Mouse (Mus musculus) midbrain, embryonic 15.5 days (tissue): ENCODE results near the gene Hdac7. TPM values are rescaled to one million over a fixed set of nuclear protein-coding genes. Genes with fewer than 3 reads are reported as not detected.

Experiments used
- ATAC-seq: fragments of 200-750 bp; cut with Nextera tagmentation; replicated peaks from 2 replicates; pipeline ENCODE4 v1.8.0; 2017; ENCODE audit warnings: moderate TSS enrichment
- H3K27ac ChIP-seq: fragments of 300-500 bp; sonication (generic); 2 replicates; pipeline ENCODE4 v1.5.1; 2015; ENCODE audit warnings: mild to moderate bottlenecking, inconsistent platforms
- H3K27me3 ChIP-seq: fragments of 300-500 bp; sonication (generic); replicated peaks from 2 replicates; pipeline ENCODE4 v1.6.1; 2015; ENCODE audit warnings: inconsistent platforms
- H3K36me3 ChIP-seq: fragments of 300-500 bp; sonication (generic); replicated peaks from 2 replicates; pipeline ENCODE4 v1.6.1; 2015; ENCODE audit warnings: inconsistent platforms
- H3K4me1 ChIP-seq: fragments of 300-500 bp; sonication (generic); 2 replicates; pipeline ENCODE4 v1.6.1; 2015; ENCODE audit warnings: inconsistent platforms
- H3K4me2 ChIP-seq: fragments of 300-500 bp; sonication (generic); 2 replicates; pipeline ENCODE4 v1.6.1; 2015; ENCODE audit warnings: inconsistent platforms, mild to moderate bottlenecking, moderate library complexity
- H3K4me3 ChIP-seq: fragments of 300-500 bp; sonication (generic); 2 replicates; pipeline ENCODE4 v1.5.1; 2015; ENCODE audit warnings: mild to moderate bottlenecking, inconsistent platforms
- H3K9ac ChIP-seq: fragments of 300-500 bp; sonication (generic); 2 replicates; pipeline ENCODE4 v1.6.1; 2015; ENCODE audit warnings: mild to moderate bottlenecking, inconsistent platforms
- H3K9me3 ChIP-seq: fragments of 300-500 bp; sonication (generic); 2 replicates; pipeline ENCODE4 v1.6.1; 2016; ENCODE audit warnings: inconsistent platforms
- WGBS: fragments of 180-500 bp; shearing (Covaris S2); methylation state at CpG from one replicate; pipeline ENCODE4 v1.1.7; 2015; ENCODE audit warnings: mixed read lengths; 5-methylcytosine and 5-hydroxymethylcytosine counted together
- polyA plus RNA-seq: library from polyadenylated mRNA; unstranded; fragments of >200 nt; fragmentation: Nextera tagmentation; extraction: Ambion mirVana; gene quantifications from 2 replicates; pipeline ENCODE4 v1.2.1, GENCODE M21; 2015

The Hdac7 gene
- polyA plus RNA-seq, 1 experiment from 2014 or later: 34.5 TPM

GRCm38 (mm10) chr15:97851011-97851410 lies 6.7 kb upstream of the Hdac7 start:
- Histone ChIP-seq H3K27me3 (no peaks in the 10 kb centered on the region), H3K4me1 (peaks cover 6% of the 10 kb centered on the region; the same call in 1 of the 2 replicates), H3K36me3 (no peaks in the 10 kb centered on the region), H3K27ac (no peak overlapping the region), H3K4me2 (no peak overlapping the region), H3K9me3 (no peaks in the 10 kb centered on the region), H3K9ac (no peak overlapping the region), H3K4me3 (no peak overlapping the region)
- ATAC-seq: no peak
- 88% methylated on average over 5 of the region's 5 CpGs for WGBS

GRCm38 (mm10) chr15:97850441-97850840 lies 6.1 kb upstream of the Hdac7 start:
- WGBS: 20% methylated on average over 2 of the region's 2 CpGs
- no peak for ATAC-seq

GRCm38 (mm10) chr15:97849116-97849911 lies 5.0 kb upstream of the Hdac7 start:
- Histone ChIP-seq H3K9me3 (no peaks in the 10 kb centered on the region), H3K4me2 (peak overlapping the region; percentile 78), H3K4me1 (peaks cover 6% of the 10 kb centered on the region; the same call in 1 of the 2 replicates), H3K36me3 (no peaks in the 10 kb centered on the region), H3K4me3 (peak overlapping the region; percentile 36), H3K27me3 (no peaks in the 10 kb centered on the region), H3K9ac (peak overlapping the region; percentile 35), H3K27ac (peak overlapping the region; percentile 74)
- 4% methylated on average over 19 of the region's 19 CpGs for WGBS
- peak; percentile 76 for ATAC-seq

More at GRCm38 (mm10) chr15:97850441-97850840, 6.1 kb upstream of the Hdac7 start:
- Histone ChIP-seq H3K9me3 (no peaks in the 10 kb centered on the region), H3K36me3 (no peaks in the 10 kb centered on the region), H3K4me1 (peaks cover 6% of the 10 kb centered on the region; the same call in 1 of the 2 replicates), H3K4me3 (no peak overlapping the region), H3K27me3 (no peaks in the 10 kb centered on the region), H3K9ac (no peak overlapping the region), H3K27ac (no peak overlapping the region), H3K4me2 (no peak overlapping the region)

- H3K36me3 ChIP-seq: no peaks in the 10 kb centered on the region
- H3K9ac ChIP-seq: no peak overlapping the region
- H3K27ac ChIP-seq: no peak overlapping the region
- H3K27me3 ChIP-seq: no peaks in the 10 kb centered on the region
- H3K4me1 ChIP-seq: peaks cover 6% of the 10 kb centered on the region; the same call in 1 of the 2 replicates
- no peak overlapping the region for H3K4me2 ChIP-seq
- no peak for ATAC-seq
- no peak overlapping the region for H3K4me3 ChIP-seq
- 97% methylated on average over 2 of the region's 2 CpGs for WGBS
- H3K9me3 ChIP-seq: no peaks in the 10 kb centered on the region
Observed at GRCm38 (mm10) chr15:97847866-97848265, 3.6 kb upstream of the Hdac7 start.

- Histone ChIP-seq H3K4me1 (peaks cover 6% of the 10 kb centered on the region; the same call in 1 of the 2 replicates), H3K27me3 (no peaks in the 10 kb centered on the region), H3K9me3 (no peaks in the 10 kb centered on the region), H3K27ac (no peak overlapping the region), H3K4me2 (no peak overlapping the region), H3K9ac (no peak overlapping the region), H3K4me3 (no peak overlapping the region), H3K36me3 (no peaks in the 10 kb centered on the region)
- ATAC-seq: no peak
- 88% methylated on average over 4 of the region's 4 CpGs for WGBS
Observed at GRCm38 (mm10) chr15:97847285-97847684, 3.0 kb upstream of the Hdac7 start.

- H3K4me3 ChIP-seq: no peak overlapping the region
- H3K4me1 ChIP-seq: peaks cover 6% of the 10 kb centered on the region; the same call in 1 of the 2 replicates
- no peak for ATAC-seq
- H3K27me3 ChIP-seq: no peaks in the 10 kb centered on the region
- no peaks in the 10 kb centered on the region for H3K9me3 ChIP-seq
- no peak overlapping the region for H3K27ac ChIP-seq
- no peaks in the 10 kb centered on the region for H3K36me3 ChIP-seq
- no peak overlapping the region for H3K9ac ChIP-seq
- H3K4me2 ChIP-seq: no peak overlapping the region
- 88% methylated on average over 11 of the region's 11 CpGs for WGBS
Observed at GRCm38 (mm10) chr15:97846121-97846882, 2.0 kb upstream of the Hdac7 start.

GRCm38 (mm10) chr15:97843247-97843651 lies 1.1 kb downstream of the Hdac7 start:
- H3K9ac ChIP-seq: no peak overlapping the region
- H3K27ac ChIP-seq: no peak overlapping the region
- no peaks in the 10 kb centered on the region for H3K36me3 ChIP-seq
- no peaks in the 10 kb centered on the region for H3K4me1 ChIP-seq
- no peak overlapping the region for H3K4me2 ChIP-seq
- WGBS: 77% methylated on average over 7 of the region's 7 CpGs
- no peak overlapping the region for H3K4me3 ChIP-seq
- no peaks in the 10 kb centered on the region for H3K27me3 ChIP-seq
- no peak for ATAC-seq
- H3K9me3 ChIP-seq: no peaks in the 10 kb centered on the region

GRCm38 (mm10) chr15:97842058-97842457 lies 2.2 kb downstream of the Hdac7 start:
- no peak overlapping the region for H3K9ac ChIP-seq
- peaks cover 7% of the 10 kb centered on the region; the same call in 1 of the 2 replicates for H3K4me1 ChIP-seq
- no peak for ATAC-seq
- WGBS: 80% methylated on average over 6 of the region's 6 CpGs
- no peak overlapping the region for H3K27ac ChIP-seq
- H3K9me3 ChIP-seq: no peaks in the 10 kb centered on the region
- no peaks in the 10 kb centered on the region for H3K36me3 ChIP-seq
- H3K4me3 ChIP-seq: no peak overlapping the region
- H3K4me2 ChIP-seq: no peak overlapping the region
- no peaks in the 10 kb centered on the region for H3K27me3 ChIP-seq

- no peak overlapping the region for H3K4me3 ChIP-seq
- 95% methylated on average over 6 of the region's 6 CpGs for WGBS
- H3K36me3 ChIP-seq: no peaks in the 10 kb centered on the region
- H3K9me3 ChIP-seq: no peaks in the 10 kb centered on the region
- H3K4me1 ChIP-seq: peaks cover 7% of the 10 kb centered on the region; the same call in 1 of the 2 replicates
- H3K27ac ChIP-seq: no peak overlapping the region
- no peak overlapping the region for H3K9ac ChIP-seq
- H3K27me3 ChIP-seq: no peaks in the 10 kb centered on the region
- no peak for ATAC-seq
- no peak overlapping the region for H3K4me2 ChIP-seq
Observed at GRCm38 (mm10) chr15:97841383-97841782, 2.9 kb downstream of the Hdac7 start.

- no peak overlapping the region for H3K9ac ChIP-seq
- peaks cover 11% of the 10 kb centered on the region; the same call in 1 of the 2 replicates for H3K4me1 ChIP-seq
- no peaks in the 10 kb centered on the region for H3K36me3 ChIP-seq
- 82% methylated on average over 1 of the region's 1 CpGs for WGBS
- H3K4me2 ChIP-seq: no peak overlapping the region
- H3K4me3 ChIP-seq: no peak overlapping the region
- no peak overlapping the region for H3K27ac ChIP-seq
- ATAC-seq: no peak
- H3K9me3 ChIP-seq: no peaks in the 10 kb centered on the region
- no peaks in the 10 kb centered on the region for H3K27me3 ChIP-seq
Observed at GRCm38 (mm10) chr15:97840781-97841180, 3.5 kb downstream of the Hdac7 start.

- Histone ChIP-seq H3K4me3 (no peak overlapping the region), H3K27ac (no peak overlapping the region), H3K27me3 (no peaks in the 10 kb centered on the region), H3K4me2 (no peak overlapping the region), H3K4me1 (peaks cover 11% of the 10 kb centered on the region; the same call in 1 of the 2 replicates), H3K36me3 (no peaks in the 10 kb centered on the region), H3K9ac (no peak overlapping the region), H3K9me3 (no peaks in the 10 kb centered on the region)
- WGBS: 60% methylated on average over 3 of the region's 3 CpGs
- no peak for ATAC-seq
Observed at GRCm38 (mm10) chr15:97839991-97840455, 4.3 kb downstream of the Hdac7 start.

GRCm38 (mm10) chr15:97839473-97839872 lies 4.8 kb downstream of the Hdac7 start:
- ATAC-seq: no peak
- 67% methylated on average over 4 of the region's 4 CpGs for WGBS

More at GRCm38 (mm10) chr15:97839473-97839872, 4.8 kb downstream of the Hdac7 start:
- Histone ChIP-seq H3K36me3 (no peaks in the 10 kb centered on the region), H3K4me3 (no peak overlapping the region), H3K9me3 (no peaks in the 10 kb centered on the region), H3K9ac (no peak overlapping the region), H3K4me1 (peaks cover 11% of the 10 kb centered on the region; the same call in 1 of the 2 replicates), H3K4me2 (no peak overlapping the region), H3K27me3 (no peaks in the 10 kb centered on the region), H3K27ac (no peak overlapping the region)
